Mouse (Mus musculus): ENCODE measurements around the gene Elavl1.

Elavl1 gene

DNA sequence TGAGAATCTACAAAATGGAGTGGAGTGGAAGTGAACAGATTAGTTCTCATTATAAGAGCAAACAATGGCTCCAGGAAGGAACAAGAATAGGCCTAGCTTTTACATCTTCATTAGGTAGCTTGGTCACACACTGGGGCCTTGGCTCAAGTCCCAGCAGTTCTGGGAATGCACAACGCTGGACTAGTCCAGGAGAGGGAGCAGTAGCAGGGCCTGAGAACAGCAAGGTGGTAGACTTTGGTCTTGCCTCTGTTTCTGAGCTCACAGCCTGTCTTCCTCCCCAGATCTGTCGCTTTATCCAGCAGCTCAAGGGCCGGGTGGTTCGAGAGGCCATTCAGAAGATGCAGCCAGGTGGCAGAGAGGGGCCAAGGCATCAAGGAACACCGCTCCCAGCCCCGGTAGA is 71.2 kb downstream of the Elavl1 start:
- ChIA-PET POLR2A (interaction anchor here (0.6 to 3.3 kb wide), 20 partner anchors 9 to 656 kb away, joined by 3 to 24 read pairs (median 4); partner anchors contain the start of genes Map2k7 (in 3 of the 4), Gm49320 (in 2 of the 4), Timm44 (in 2 of the 4) and Zfp958 (in 1 of the 4)), CTCF (interaction anchor here in 3 of 4 experiments (0.6 to 3.2 kb wide), 12 partner anchors 13 to 360 kb away, joined by 3 to 13 read pairs (median 4); partner anchors contain the start of genes Gm49320 (in 1 of the 3) and Map2k7 (in 1 of the 3))

DNA sequence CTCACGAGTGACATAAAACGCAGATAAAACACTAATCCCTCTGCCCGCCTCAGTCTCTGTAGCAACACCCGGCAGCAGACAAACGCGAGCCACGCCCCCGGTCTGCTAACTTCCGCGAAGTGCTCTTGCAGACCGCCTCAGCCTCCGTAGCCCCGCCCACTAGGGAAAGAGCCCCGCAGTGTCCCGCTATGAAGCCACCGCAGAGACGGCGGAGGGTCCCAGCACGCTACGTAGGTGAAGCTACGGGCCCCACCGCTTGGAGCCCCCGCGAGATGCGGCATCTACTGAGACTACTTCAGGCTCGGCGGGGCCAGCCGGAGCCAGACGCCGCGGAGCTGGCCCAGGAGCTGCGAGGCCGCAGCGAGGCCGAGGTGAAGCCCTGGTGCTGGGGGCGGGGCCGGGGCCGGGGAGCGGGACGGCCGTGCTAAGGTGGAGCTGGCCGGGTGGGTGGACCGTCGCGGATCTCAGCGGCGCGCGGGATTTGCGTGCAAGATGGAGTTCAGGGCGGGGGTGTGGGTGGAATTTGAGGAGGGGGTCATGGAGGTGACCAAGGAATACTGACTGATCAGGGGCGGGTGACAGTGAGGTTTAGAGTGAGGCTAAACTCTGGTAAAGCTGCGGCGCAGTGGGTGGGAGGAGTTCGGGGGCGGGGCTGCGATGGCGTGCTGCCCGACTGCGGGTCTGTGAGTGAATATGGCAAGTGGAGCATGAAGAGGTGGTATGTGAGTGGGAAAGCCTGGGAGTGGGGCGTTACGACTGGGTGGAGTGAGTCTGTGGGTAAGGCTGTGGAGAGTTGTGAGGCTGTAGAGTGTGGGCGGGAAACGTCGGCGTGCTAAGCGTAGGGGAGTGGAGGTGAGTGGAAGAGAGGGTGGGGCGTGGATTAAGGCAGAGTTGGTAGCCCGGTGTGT is 72.0 kb downstream of the Elavl1 start, which contains the start of gene Snapc2:
TSS of gene Snapc2 (plus strand) at position 147 of the 908 bp plus-strand sequence.
- CTCF ChIA-PET: interaction anchor here (0.6 to 3.2 kb wide), 12 partner anchors 14 to 786 kb away, joined by 3 to 13 read pairs (median 4); partner anchors contain the start of genes Gm49320 (in 2 of the 4), Map2k7 (in 2 of the 4) and Pex11g (in 1 of the 4)
- POLR2A ChIA-PET: interaction anchor here (0.5 to 3.3 kb wide), 28 partner anchors 8 to 655 kb away, joined by 3 to 24 read pairs (median 4); partner anchors contain the start of genes Map2k7 (in 3 of the 4), Gm49320 (in 2 of the 4), Timm44 (in 2 of the 4) and Zfp958 (in 1 of the 4)

DNA sequence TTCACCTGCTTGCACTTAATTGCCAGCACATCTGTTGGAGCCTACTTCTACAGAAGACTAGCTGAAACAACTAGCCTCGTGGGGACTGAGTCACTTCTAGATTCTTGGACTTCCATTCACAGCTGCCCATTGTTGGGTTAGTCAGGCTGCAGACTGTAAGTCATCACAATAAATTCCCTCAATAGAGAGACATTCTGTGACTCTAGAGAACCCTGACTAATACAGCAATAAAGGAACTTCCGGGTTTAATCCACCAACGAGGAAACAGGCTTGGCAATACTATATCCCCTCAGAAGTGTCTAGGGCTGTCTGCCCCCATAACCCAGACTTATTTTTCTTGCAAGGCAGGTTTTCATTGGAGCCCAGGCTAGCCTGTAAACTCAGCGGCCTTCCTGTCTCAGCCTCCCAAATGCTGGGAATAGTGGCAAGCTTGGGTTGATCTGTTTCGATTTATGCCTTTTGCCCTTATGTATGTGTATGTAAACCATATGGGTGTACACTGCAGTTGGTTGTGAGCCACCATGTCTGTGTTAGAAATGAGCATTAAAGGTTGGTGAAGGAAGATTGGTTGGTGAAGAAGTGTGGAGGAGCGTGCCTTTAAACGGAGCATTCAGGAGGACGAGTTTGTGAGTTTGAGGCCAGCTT is 73.0 kb downstream of the Elavl1 start:
- POLR2A ChIA-PET: interaction anchor here in 2 of 4 experiments (0.8 to 3.3 kb wide), 12 partner anchors 9 to 86 kb away, joined by 3 to 24 read pairs (median 7); partner anchors contain the start of genes Gm49320 (in 2 of the 2), Map2k7 (in 2 of the 2) and Timm44 (in 2 of the 2)
- CTCF ChIA-PET: interaction anchor here in 2 of 4 experiments (0.6 to 3.2 kb wide), 4 partner anchors 14 to 86 kb away, joined by 3 to 13 read pairs (median 10); partner anchors contain the start of genes Evi5l (in 1 of the 2), Gm49320 (in 1 of the 2) and Map2k7 (in 1 of the 2)

DNA sequence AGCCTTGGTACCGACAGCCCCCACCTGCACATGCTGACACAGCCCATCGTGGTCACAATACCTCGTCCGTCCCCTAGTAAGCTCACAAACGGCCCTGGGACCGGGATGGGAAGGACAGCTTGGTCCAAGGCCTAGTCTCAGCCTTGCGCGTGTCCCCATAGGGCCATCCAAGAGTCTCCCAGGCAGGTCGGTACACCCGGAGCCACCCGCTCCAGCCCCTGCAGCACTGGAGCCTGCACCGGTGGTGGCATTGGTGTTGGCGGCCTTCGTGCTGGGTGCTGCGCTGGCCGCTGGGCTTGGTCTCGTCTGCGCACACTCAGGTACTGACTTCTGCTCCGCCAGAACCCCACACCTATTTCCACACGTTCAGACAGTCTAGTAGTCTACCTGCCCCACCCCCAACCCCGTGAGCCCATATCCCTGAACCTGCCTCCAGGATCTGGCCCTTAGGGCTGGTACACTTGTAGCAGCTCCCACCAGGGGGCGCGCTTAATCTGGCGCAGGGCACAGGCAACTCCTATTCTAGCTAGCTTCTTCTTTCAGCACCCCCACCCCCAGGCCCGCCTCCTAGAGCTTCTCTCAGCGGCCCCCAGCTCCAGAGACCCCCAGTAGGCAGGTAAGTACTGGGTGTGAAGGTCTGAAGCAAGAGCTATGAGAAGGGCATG is 74.8 kb downstream of the Elavl1 start:
- POLR2A ChIA-PET: interaction anchor here (0.7 to 7.4 kb wide), 33 partner anchors 7 to 363 kb away, joined by 3 to 61 read pairs (median 4); partner anchors contain the start of genes Gm49320 (in 4 of the 4), Map2k7 (in 4 of the 4), Ctxn1 (in 2 of the 4) and Prr36 (in 2 of the 4)
- CTCF ChIA-PET: interaction anchor here in 3 of 4 experiments (0.6 to 3.1 kb wide), 28 partner anchors 9 to 836 kb away, joined by 3 to 16 read pairs (median 6); partner anchors contain the start of genes Gm49320 (in 3 of the 3), Map2k7 (in 3 of the 3), Ctxn1 (in 2 of the 3) and Lrrc8e (in 1 of the 3)

DNA sequence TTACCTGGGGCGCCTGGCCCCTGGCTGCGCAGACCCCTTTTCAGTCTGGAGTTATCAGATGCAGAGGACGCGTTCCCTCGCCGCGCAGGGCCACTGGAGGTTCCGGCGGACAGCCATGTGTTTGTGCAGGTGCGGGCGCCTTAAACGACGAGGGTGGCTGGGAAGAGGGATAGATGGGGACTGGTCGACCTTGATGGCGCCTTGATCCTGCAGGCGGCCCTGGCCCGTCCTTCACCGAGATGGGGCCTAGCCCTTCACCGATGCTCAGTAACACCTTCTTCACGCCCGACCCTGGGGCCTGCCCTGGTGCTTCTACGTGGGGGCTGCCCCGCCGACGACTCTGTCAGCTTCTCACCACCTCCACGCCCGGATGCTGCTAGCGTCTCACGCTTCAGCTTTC is 76.0 kb downstream of the Elavl1 start:
- POLR2A ChIA-PET: interaction anchor here in 3 of 4 experiments (1.0 to 7.4 kb wide), 17 partner anchors 8 to 143 kb away, joined by 3 to 61 read pairs (median 5); partner anchors contain the start of genes Ctxn1 (in 3 of the 3), Gm49320 (in 3 of the 3), Map2k7 (in 3 of the 3) and Prr36 (in 1 of the 3)
- CTCF ChIA-PET: interaction anchor here in 2 of 4 experiments (1.0 to 3.1 kb wide), 8 partner anchors 10 to 121 kb away, joined by 3 to 16 read pairs (median 8); partner anchors contain the start of genes Ctxn1 (in 2 of the 2), Gm49320 (in 1 of the 2) and Map2k7 (in 1 of the 2)

DNA sequence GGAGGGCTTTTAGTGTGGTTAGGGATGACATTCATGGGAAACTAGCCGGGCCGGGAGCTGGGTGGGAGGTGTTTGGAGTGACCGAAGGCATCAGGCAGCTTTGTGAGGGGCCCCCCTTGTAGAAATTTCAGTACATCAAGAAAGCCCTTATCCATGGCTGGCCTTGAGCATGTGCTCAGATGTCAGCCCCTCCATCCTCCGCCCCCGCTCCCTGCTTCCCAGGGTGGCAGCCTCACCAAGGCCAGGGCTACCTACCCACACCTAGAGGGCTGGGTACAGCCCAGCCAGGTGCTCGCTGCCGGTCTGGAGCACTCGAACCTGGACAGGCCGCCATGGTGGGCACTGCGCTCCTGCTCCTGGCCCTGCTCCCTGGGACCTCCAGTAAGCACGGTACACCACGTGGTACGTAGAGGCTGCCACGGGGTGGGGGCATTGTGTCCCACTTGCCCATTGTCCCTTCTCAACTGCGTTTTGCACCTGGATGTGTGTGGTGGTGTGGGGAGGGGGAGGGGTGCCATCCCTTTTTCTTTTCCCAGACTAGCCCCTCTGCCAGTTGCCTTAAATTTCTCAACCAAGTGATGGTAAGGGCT is 77.2 kb downstream of the Elavl1 start, which contains the start of gene Tgfbr3l:
TSS of gene Tgfbr3l (plus strand) at position 264 of the 590 bp plus-strand sequence.
- ChIA-PET CTCF (interaction anchor here in 2 of 4 experiments (0.9 to 3.1 kb wide), 6 partner anchors 9 to 108 kb away, joined by 3 to 16 read pairs (median 3); partner anchors contain the start of genes Ctxn1 (in 2 of the 2), Gm49320 (in 1 of the 2) and Map2k7 (in 1 of the 2)), POLR2A (interaction anchor here in 3 of 4 experiments (0.5 to 7.4 kb wide), 12 partner anchors 9 to 261 kb away, joined by 3 to 61 read pairs (median 5); partner anchors contain the start of genes Gm49320 (in 3 of the 3), Map2k7 (in 3 of the 3) and Timm44 (in 1 of the 3))

DNA sequence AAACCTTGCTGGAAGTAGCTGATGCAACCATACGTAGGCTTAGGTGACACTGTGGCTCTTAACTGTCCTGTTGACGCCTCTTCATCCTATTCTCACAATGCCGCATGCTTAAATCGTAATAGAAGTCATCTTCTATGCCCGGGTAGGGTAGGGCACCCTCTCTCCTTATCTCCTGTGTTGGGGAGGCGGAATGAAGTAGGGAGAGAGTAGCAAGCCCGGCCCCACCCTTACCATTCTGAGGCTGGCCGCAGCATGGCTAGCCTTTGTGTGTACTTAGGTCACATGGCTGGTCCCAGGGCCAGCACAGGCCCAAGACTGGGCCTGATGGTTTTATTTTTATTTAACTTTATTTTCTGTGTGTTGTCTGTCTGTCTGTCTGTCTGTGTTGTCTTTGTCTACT is 78.0 kb downstream of the Elavl1 start:
- CTCF ChIA-PET: interaction anchor here in 1 of 4 experiments (0.9 to 1.1 kb wide), 2 partner anchors 9 to 12 kb away, joined by 3 to 4 read pairs; partner anchors contain the start of genes Ctxn1, Gm49320 and Map2k7
- POLR2A ChIA-PET: interaction anchor here in 3 of 4 experiments (0.5 to 7.4 kb wide), 9 partner anchors 9 to 754 kb away, joined by 3 to 61 read pairs (median 4); partner anchors contain the start of genes Gm49320 (in 2 of the 3), Map2k7 (in 2 of the 3), Ctxn1 (in 1 of the 3) and Lrrc8e (in 1 of the 3)

DNA sequence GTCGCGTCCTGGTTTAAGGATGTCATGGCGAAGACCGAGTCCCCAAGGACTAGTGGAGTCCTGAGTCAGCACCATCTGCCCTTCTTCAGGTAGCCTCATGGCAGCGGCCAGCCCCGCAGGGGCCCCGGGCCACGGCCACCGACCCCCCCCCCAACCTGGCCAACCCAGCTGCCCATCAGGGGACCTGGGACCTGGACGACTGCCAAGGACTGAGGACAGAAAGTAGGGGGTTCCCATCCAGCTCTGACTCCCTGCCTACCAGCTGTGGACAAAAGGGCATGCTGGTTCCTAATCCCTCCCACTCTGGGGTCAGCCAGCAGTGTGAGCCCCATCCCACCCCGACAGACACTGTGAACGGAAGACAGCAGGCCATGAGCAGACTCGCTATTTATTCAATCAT is 79.5 kb downstream of the Elavl1 start:
- POLR2A ChIA-PET: interaction anchor here in 2 of 4 experiments (0.8 to 7.4 kb wide), 5 partner anchors 9 to 52 kb away, joined by 3 to 61 read pairs (median 5); partner anchors contain the start of genes Gm49320 (in 1 of the 2) and Map2k7 (in 1 of the 2)
- CTCF ChIA-PET: no interaction called here

DNA sequence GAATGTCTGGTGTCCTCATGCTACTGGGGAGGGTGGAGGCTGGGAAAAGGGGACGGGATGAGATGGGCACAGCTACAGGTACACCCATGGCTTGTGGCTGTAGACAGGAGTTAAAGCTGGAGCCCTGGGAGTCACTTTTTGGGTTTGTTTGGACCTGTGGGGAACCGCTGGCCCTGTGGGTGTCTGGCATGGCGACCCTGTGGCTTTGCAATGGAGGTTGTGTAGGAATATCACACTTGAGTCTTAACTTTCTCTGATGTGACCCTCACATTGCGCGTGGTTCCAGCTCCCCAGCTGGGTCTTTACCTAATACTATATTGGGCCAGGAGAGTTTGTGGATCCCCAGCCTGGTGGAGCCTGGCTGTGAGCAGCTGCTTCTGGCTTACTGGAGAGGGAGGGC is 80.2 kb downstream of the Elavl1 start:
- CTCF ChIA-PET: interaction anchor here in 1 of 4 experiments (1.3 kb wide), 1 partner anchor 105 kb away, joined by 3 read pairs; no protein-coding TSS in a partner anchor
- POLR2A ChIA-PET: interaction anchor here in 2 of 4 experiments (0.8 to 7.4 kb wide), 5 partner anchors 8 to 37 kb away, joined by 3 to 61 read pairs (median 4); partner anchors contain the start of genes Gm49320 (in 1 of the 2) and Map2k7 (in 1 of the 2)

DNA sequence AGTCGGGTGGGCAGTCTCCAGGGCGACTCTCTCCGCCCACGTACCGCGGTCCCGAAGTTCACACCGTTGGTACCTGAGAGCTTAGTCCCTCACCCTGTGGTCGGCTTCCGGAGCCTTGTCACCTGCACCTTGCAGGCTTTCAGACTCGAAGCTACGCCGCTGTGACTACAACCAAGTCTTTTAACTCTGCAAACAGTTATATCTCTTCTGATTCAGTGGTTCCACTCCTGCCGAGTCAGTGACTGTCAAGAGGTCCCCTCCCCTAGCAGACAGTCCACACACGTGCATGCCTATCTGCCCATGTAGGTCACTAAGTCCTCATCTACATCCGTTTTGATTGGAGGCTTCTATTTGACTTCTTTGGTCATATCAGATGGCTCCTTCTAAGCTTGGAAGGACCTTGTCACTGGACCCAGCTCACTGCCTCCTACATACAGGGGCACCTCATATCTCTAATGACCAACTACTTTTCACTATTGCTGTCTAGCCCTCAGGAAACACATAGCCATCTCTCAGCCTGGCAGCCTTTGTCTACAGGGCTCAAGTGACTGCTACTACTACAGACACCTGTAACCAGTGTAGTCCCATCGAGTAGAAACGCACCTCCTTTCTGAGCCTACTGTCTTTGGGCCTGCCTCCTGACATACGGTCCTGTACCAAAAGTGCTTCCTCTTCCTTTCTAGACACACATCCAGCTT is 85.9 kb downstream of the Elavl1 start:
- CTCF ChIA-PET: interaction anchor here (0.6 to 2.4 kb wide), 25 partner anchors 8 to 131 kb away, joined by 3 to 13 read pairs (median 5); partner anchors contain the start of genes Ctxn1 (in 3 of the 4), Snapc2 (in 2 of the 4) and Prr36 (in 1 of the 4)
- POLR2A ChIA-PET: interaction anchor here (0.6 to 6.5 kb wide), 44 partner anchors 8 to 659 kb away, joined by 3 to 61 read pairs (median 5); partner anchors contain the start of genes Lrrc8e (in 3 of the 4), Prr36 (in 3 of the 4), Ctxn1 (in 2 of the 4) and Snapc2 (in 2 of the 4)

DNA sequence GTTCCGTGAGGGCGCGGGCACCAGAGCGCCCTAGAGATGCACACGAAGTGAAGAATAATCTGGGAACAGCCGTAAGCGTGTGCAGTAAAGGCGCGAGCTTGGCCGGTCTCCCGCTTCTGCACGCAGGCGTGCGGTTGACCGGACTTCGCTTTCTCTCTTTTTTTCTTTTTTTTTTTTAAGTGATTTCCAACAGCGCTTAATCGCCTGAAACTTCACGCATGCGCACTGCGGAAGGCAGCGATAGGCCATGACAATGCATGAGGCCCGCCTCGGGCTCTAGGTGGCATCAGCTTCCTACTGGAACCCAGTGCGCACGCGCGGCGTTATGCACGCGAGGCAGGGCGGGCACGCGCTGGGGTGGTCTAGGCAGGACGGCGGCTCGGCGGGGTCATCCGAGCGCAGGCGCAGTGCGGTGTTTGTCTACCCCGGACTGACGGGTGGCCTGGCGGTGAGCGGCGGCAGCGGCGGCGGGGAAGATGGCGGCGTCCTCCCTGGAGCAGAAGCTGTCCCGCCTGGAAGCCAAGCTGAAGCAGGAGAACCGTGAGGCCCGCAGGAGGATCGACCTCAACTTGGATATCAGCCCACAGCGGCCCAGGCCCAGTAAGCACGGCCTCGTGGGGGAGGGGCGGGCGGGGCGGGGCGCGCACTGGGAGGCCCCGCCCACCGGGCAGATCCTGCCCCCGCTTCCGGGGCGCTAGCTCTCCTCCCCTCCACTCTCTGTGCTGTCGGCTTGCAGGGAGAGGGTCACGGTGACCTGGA is 86.6 kb downstream of the Elavl1 start, which contains the start of the genes Map2k7 and Gm49320:
TSS of gene Map2k7 (plus strand) at position 307 of the 759 bp plus-strand sequence.
TSS of gene Gm49320 (plus strand) at position 432 of the 759 bp plus-strand sequence.
- CTCF ChIA-PET: interaction anchor here (0.6 to 2.4 kb wide), 27 partner anchors 9 to 562 kb away, joined by 3 to 13 read pairs (median 5); partner anchors contain the start of genes Ctxn1 (in 3 of the 4), Snapc2 (in 2 of the 4) and Prr36 (in 1 of the 4)
- POLR2A ChIA-PET: interaction anchor here (0.6 to 6.5 kb wide), 56 partner anchors 9 to 659 kb away, joined by 3 to 61 read pairs (median 5); partner anchors contain the start of genes Lrrc8e (in 3 of the 4), Prr36 (in 3 of the 4), Snapc2 (in 3 of the 4) and Ctxn1 (in 2 of the 4)

DNA sequence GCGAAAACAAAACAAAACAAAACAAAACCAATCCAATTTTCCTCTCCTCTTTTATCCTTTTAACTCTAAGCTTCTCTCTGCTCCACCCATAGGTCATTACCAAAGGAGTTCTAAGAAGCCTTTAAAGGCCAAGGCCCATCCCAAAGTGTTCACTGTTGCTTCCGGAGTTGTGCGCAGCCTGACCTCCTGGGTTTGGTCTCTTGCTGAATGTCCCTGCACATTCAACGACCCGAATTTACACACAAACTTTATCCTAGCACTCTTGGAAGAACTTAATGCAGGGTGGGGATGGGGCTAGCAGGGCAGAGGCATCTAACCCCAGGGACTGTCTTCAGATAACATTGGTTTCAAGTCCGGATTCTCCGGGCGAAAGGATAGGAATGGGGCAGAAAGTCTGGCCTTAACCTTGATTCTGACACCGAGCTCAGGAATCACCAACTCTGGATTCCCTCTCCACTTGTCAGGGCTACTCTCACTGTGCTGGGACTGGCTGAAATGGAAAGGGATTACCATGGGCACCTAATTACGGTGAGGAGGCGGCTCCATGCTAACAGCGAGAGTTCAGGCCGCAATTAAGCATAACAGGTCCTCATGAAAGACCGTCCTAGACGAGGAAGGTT is 87.3 kb downstream of the Elavl1 start:
- ChIA-PET POLR2A (interaction anchor here (0.7 to 6.5 kb wide), 44 partner anchors 10 to 658 kb away, joined by 3 to 61 read pairs (median 6); partner anchors contain the start of genes Lrrc8e (in 3 of the 4), Prr36 (in 3 of the 4), Snapc2 (in 3 of the 4) and Tgfbr3l (in 2 of the 4)), CTCF (interaction anchor here (0.5 to 2.4 kb wide), 22 partner anchors 11 to 641 kb away, joined by 3 to 13 read pairs (median 4); partner anchors contain the start of genes Ctxn1 (in 3 of the 4), Snapc2 (in 2 of the 4) and Prr36 (in 1 of the 4))
